Mouse (Mus musculus): ENCODE measurements around the gene Adprhl1. TPM values are rescaled to one million over a fixed set of nuclear protein-coding genes. Genes with fewer than 3 reads are reported as not detected.

The Adprhl1 gene
- total RNA-seq (2015; ENCODE audit: low replicate concordance) (not detected in 2 replicates), total RNA-seq (2017; ENCODE audit: low replicate concordance) (0.43 TPM in 1 of 2 replicates, not detected in the other)

DNA sequence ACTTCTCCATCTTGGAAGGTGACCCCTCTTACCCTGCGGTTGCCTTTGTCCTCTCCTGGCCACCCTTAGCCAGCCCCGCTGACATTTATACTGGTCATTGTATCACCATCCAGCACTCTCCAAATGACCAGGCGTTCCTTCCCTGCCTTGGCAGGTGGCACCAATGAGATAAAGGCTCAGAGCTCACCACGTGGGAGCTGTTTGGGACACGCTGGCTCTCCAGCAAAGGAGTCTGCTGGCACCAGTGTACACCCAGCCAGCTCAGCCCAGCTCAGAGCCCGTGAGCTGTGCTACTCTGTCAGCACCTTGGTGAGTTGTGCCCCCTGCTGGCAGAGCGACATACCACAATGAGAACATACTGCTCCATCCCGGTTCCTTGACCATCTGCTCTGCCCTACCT is at the start of gene Adprhl1:
Gene Adprhl1 (minus strand): TSS at position 144 of the 400 bp plus-strand sequence.
- ATAC-seq (replicated peaks; ENCODE audit: low FRiP score, poor library complexity, severe bottlenecking), result peak; percentile 75

DNA sequence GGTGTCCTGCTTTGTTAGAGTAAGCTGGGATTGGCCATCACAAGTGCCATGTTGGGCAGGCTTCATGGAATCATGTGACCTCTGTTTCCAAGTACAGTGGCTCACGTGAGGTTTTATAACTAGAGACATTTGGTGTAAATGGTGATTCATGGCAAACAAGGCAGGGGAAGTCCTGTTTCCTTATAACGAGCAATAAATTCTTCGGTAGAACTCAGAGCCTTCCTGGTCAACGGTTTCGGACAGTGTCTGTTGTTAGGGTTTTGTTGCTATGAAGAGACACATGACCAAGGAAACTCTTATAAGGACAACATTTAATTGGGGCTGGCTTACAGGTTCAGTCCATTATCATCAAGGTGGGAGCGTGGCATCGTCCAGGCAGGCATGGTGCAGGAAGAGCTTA is 47.1 kb upstream of the Adprhl1 start:
- ATAC-seq (replicated peaks; ENCODE audit: low FRiP score, poor library complexity, severe bottlenecking), result no peak

DNA sequence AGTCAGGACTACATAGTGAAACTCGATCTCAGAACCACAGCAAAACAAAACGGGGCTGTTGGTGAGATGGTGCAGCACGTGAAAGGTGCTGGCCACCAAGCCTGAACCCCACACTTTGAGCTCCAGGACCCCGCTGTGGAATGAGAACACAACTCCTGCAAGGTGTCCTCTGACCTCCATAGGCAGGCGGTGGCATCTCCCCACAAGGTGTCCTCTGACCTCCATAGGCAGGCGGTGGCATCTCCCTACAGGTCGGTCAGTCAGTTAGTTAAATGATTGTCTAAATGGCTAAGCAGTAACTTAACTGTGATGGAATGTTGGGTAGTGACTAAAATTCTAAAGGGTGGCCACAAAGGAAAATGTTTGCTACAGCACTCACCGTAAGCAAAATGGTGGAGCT is 45.6 kb upstream of the Adprhl1 start:
- ATAC-seq (replicated peaks; ENCODE audit: low FRiP score, poor library complexity, severe bottlenecking), result no peak

DNA sequence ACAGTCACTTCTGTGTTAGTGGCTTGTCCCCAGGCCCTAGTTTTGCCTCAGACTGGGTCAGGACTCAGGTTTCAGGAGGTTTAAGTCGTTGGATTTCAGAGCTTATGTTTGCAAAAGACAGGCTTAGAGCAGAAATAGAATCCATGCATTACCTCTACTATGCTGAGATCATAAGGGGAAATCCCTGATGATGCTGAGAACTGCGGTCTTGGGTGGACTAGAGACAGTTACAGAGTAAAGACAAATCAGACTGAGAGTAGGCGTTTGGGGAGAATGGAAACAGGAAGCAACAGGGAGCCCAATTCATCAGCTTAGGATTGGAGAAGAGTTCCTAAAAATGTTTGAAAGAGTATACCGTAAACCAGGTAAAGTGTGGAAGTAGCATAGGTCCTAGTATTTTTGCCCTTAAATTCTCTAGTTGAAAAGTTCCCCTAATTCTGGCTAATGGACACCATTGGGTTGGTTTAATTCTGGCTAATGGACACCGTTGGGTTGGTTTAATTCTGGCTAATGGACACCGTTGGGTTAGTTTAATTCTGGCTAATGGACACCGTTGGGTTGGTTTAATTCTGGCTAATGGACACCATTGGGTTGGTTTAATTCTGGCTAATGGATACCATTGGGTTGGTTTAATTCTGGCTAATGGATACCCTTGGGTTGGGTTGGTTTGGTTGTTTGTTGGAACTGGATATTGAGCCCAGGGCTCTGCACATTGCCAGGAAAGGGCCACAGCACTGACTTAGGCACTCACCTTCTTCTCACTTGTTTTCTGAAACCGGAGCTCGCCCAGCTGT is 39.9 kb upstream of the Adprhl1 start:
- no peak for ATAC-seq (replicated peaks; ENCODE audit: low FRiP score, poor library complexity, severe bottlenecking)

DNA sequence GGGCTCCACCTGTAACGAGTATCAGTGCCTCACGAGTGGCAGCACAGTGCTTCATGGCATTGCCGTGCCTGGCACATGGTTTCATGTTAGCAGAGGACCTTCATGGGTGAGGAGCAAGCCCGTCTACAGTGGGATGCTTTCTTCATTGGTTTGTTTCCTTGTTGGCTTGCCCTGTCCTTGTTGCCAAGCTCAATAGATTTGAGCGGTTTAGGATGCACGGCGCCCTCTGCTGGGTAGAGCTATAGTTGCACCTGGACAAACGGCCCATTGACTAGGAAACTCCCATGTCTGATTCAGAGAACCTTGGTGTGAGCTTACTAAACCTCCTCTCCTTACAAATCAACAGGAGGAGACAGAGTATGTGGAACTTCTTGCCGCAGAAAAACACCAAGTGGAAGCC is 38.4 kb upstream of the Adprhl1 start:
- no peak; the same call in 1 of the 2 replicates for ATAC-seq (replicated peaks; ENCODE audit: low FRiP score, poor library complexity, severe bottlenecking)

DNA sequence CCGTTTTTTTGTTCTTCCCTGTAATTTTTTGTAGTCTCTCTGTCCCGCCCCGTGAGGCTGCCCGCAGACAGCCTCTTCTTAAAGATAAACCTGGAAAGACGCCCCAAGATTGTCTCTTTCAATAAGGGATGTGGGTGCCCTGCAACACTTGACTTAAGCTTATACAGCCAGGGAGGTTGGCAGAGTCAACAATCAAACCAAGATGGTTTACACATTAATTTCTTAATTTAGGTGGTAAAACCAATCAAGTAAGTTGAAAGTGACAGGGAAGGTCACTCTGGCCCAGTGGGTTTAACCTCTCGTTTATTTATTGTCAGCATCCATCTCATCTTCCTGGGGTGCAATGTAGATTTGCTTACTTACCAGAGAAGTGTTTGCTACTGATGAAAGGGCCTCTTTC is 34.7 kb upstream of the Adprhl1 start:
- ATAC-seq (replicated peaks; ENCODE audit: low FRiP score, poor library complexity, severe bottlenecking), result no peak

DNA sequence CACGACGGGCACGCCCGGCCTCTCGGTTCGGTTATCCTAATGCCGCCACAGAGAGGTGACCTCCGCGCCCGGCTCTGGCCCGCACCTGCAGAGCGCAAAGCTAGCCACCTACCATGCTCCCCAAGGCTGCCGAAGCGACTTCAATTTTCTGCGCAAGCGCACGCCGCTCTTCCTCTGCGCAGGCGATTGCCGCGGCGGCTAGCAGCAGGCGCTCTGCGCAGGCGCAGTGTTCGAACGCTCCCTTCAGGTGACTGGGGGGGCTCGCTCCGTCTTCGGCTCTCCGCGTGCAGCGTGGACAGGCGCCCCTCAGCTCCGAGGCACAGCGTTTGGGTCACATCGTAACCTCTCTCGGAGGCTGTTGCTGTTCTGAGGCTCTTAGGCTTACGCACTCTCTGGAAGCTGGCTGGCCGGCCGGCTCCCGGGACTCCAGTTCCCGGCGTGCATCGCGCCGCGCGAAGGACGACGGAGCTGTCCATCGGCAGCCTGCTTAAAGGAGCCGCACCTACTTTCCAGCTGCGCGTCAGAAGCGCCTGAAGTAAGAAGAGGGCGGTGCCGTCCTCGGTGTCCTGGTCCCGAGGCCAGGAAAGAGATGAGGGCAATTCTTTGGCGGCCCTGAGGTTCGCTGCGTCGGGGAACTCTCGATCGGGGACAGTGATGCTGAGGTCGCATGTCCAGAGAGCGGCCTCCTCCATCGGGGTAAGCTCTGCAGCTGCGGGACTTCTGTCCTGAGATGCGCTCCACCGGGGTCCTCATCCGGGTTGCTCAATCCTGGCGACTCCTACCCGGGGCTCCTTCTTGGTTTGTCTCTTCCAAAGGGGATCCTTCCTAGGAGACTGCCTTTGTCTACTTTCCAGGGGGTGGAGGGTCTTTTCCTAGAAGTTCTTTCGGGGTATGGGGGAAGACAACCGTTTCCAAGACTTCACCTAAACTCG is 34.0 kb upstream of the Adprhl1 start, which contains the start of the genes Dcun1d2 and Tmco3:
Gene Dcun1d2 (minus strand): TSS at position 440 of the 932 bp plus-strand sequence.
Gene Tmco3 (plus strand): TSS at position 499 of the 932 bp plus-strand sequence.
- ATAC-seq (replicated peaks; ENCODE audit: low FRiP score, poor library complexity, severe bottlenecking), result peak; percentile 86

DNA sequence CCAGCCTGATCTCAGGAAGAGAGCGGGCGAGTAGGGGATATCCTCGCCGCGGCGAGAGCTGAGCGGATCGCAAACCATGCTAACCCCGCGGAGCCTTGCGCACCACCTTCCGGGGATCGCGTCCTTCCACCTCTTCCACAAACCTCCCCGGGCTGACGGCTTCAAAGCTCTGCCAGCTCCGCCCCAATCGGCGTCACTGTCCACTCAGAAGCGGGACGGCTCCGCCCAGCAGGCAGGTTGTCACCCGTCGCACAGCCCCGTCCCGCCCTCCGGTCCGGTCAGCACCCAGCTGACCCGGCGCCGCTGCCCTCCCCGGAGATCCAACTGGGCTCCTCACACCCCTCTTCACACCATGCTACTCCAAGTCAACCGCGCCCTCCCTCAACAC is 33.3 kb upstream of the Adprhl1 start:
- ATAC-seq (replicated peaks; ENCODE audit: low FRiP score, poor library complexity, severe bottlenecking), result peak; percentile 90

DNA sequence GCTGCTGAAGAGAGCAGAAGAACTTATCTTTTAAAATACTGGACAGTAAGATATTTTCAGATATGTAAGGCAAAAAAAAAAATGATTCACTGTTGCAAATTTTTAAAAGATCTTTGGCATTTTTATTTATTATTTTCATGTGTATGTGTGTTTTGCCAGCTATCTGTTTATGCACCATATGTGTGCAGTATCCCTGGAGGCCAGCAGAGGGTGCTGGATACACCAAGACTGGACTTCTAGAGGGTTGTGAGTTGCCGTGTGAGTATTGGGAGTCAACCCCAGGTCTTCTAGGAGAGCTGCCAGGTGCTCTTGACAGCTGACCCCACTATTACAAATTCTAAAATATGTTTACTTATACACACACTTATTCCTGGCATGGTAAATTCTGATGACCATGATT is 29.2 kb upstream of the Adprhl1 start:
- ATAC-seq (replicated peaks; ENCODE audit: low FRiP score, poor library complexity, severe bottlenecking), result no peak

DNA sequence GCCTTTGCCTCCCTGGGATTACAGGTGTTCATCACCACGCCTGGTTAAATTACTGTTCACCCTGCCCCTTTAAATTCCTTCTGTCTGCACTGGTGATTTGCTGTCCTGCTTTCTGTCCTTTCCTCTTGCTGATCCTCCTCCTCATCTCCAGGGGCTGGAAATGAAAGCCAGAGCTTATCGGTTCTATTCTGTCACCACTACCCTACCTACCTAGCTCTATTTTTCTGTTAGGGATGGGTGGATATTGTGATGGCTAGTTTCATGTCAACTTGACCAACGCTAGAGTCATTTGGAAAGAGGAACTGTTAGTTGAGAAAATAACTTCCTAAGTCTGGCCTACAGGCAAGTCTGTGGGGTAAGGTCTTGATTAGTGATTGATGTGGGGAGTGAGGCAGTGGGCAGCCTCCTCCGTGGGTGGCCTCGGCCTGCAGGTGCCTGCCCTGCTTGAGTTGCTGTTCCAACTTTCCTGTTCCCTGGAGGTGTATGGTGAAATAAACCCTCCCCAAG is 23.0 kb upstream of the Adprhl1 start:
- ATAC-seq (replicated peaks; ENCODE audit: low FRiP score, poor library complexity, severe bottlenecking), result no peak

DNA sequence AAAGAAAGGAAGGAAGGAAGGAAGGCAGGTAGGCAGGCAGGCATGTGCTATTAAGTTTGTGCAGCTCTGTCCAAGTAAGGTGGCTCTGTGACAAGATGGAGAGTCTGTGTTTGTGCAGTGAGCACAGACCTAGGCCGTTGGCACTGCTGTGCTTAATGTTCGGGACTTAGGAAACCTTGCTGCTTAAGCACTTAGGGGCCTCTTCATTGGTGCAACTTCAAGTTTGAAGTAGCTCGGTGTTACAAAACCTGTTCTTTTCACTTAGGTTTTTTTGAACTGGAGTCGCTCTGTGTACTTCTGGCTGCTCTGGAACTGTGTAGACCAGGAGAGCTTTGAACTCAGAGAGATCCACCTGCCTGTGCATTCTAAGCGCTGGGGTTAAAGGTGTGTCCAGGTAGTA is 18.9 kb upstream of the Adprhl1 start:
- ATAC-seq (replicated peaks; ENCODE audit: low FRiP score, poor library complexity, severe bottlenecking), result no peak

DNA sequence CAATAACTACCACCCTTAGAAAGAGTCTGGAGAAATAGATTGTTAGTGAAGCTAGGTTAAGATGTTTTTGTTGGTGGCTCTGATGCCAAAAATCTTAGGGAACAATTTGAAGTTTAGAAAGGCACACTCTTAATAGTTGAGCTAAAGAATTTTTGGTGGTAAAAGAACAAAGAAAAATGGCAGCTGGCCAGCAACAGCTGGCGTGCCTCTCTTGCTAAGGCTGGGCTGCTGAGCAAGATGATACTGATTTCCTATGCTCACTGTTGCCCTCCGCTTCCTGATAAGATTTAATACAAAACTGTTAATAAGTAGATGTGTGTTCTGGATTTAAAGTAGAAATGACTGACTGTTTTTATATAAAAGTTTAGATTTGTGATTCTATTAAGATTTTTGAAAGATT is 13.6 kb upstream of the Adprhl1 start:
- ATAC-seq (replicated peaks; ENCODE audit: low FRiP score, poor library complexity, severe bottlenecking), result no peak

DNA sequence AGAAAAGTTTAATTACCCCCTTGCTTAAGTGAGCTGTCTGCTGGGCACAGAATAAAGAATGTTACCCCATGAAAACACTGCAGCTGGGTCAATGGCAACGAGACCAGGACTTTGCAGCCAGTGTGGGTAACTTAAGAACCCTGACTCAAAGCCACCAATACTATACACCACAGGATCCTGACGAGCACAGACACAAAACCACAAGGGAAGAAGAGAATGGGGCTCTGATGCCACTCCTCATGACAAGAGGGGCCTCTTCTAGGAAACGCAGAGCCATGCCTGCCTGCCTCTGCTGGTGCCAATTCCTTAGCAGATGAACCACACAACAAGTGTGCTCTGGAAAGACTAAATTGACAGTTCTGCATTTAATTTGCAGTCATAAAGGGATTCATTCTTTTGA is 9.4 kb upstream of the Adprhl1 start:
- no peak for ATAC-seq (replicated peaks; ENCODE audit: low FRiP score, poor library complexity, severe bottlenecking)

DNA sequence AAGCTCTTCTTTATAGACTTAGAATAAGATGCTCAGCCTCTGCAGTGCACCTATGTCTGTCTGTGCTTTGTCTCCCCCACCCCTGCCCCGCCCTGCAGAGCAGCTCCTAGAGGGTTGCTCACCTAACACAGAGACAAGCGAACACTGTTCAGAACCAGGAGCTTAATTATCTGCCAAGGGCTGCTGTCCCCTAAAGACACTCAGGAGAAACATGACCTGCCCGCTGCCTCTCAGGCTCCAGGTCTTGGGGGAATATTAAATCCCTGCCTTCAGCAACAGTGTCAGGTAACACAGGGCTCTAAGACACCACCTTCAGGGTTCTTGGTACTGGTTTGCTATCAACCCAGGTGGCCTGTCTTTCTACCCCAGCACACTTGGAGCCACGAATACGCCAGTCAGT is 549 bp downstream of the Adprhl1 start:
- no peak for ATAC-seq (replicated peaks; ENCODE audit: low FRiP score, poor library complexity, severe bottlenecking)

DNA sequence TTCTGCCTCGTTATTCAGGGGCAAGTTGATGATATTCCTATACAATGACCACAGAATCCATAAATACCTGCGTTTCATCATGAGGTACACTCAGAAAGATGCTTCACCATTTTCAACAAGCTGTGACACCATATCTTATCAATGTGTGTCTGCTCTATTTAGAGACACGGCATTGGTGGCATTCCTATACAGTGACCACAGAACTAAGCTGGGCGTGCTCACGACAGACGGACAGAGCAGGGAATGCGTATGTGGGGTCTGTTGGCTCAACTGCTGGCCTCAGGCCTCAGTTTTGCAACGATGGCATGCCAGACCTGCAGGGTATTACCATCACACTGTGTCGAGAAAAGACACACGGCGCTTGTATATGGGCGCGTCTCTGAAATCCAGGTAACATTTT is 1.1 kb downstream of the Adprhl1 start:
- no peak for ATAC-seq (replicated peaks; ENCODE audit: low FRiP score, poor library complexity, severe bottlenecking)

DNA sequence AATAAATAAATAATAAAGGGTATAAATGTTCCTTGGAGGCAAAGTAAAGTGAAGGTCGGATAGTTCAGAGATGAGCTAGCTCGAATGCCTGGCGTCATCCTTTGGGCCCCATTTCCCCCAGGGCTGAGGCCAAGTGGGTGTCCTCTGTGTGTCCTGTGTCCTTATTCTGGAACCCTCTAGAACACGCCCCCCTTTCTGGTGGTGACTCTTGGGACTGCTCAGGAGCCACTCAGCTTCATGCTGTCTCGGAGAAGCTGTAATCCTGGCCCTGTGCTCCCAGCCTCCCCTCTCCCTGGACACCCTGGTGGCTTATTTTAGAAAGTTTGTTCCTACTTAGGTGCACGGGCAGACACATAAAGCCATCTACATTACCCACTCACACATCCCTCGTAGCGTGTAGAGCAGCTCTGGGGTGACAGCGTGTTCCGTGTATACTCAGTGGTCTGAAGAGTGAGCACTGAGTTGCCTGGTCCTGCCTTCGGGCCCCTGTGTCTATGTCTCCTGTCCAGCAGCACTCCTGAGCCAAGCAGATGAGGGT is 9.6 kb downstream of the Adprhl1 start:
- no peak for ATAC-seq (replicated peaks; ENCODE audit: low FRiP score, poor library complexity, severe bottlenecking)

DNA sequence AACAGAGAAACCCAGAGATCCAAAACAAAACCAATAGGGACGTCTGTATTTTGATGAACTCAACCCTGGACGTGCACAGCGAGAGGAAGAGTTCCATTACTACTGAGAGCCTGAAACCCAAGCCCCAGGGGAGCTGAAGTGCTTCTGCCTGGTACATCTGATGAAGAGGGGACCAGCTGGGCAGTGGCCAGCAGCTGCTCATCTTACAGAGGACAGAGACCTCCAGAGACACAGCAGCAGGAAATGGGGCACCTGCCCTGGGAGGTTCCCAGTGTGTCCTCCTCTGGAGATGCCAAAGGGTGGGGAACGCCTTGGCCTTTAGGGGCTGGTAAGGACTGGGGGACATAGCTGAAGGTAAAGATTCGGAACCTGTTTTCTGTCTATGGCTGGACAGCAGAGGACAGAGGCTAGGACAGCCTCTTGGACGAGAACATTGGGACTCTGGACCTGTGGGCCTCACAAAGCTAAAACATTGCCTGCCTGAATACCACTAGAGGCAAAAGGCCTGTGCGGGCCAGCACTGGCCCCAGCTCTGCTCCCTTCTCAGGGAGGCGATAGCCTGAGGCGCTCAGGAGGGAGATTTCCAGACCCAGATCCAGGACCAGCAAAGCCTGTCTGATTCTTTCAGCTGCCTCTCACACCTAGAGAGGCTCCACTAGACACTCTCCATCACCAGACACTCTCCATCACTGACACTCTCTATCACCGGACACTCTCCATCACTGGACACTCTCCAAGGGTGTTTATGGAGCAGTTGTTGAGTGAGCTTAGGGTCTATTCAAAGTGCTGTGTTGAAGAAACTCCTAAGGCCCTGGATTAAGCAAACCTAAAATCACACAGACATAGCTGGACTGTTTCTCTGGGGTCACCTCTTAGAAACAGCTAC is 10.7 kb downstream of the Adprhl1 start:
- no peak for ATAC-seq (replicated peaks; ENCODE audit: low FRiP score, poor library complexity, severe bottlenecking)

DNA sequence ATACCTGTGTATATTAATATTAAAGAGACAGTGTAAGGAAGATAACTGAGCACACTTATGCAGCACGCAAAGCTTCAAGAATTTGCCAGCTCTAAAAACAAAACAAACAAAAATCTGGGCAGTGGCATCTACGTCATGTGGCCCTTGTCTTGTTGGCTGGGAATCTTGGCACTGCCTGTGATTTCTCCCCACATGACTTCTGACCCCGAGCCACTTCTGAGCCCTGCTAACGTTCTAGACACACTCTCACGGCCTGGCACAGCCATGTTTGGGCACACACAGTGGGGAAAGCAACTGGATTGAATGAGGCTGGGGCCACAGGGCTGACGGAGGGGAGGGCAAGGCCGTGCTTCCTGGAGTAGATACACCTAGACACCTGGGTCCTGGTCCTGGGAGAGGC is 13.3 kb downstream of the Adprhl1 start:
- no peak for ATAC-seq (replicated peaks; ENCODE audit: low FRiP score, poor library complexity, severe bottlenecking)

DNA sequence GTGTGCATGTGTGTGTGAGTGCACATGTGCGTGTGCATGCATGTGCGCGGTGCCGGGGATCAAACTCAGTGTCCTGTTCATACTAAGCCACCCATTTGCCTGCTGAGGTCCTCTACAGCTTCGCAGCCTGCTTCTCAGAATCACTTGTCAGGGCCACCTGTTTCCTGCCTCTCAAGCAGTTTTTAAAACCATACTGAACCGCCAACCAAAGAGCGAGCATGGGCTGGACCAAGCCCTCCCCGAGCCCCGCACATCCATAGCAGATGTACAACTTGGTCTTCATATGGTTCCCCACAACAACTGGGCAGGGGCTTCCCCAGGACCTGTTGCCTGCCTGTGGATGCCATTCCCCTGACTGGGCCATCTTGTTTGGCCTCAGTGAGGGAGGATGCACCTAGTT is 13.9 kb downstream of the Adprhl1 start:
- ATAC-seq (replicated peaks; ENCODE audit: low FRiP score, poor library complexity, severe bottlenecking), result no peak
